Mouse (Mus musculus): ENCODE data around the gene Ktn1. TPM values are rescaled to one million over a fixed set of nuclear protein-coding genes. Genes with fewer than 3 reads are reported as not detected.

Gene Ktn1
- total and polyA plus RNA-seq, 2 experiments from 2014 or later = 55.3 to 79.9 TPM

DNA sequence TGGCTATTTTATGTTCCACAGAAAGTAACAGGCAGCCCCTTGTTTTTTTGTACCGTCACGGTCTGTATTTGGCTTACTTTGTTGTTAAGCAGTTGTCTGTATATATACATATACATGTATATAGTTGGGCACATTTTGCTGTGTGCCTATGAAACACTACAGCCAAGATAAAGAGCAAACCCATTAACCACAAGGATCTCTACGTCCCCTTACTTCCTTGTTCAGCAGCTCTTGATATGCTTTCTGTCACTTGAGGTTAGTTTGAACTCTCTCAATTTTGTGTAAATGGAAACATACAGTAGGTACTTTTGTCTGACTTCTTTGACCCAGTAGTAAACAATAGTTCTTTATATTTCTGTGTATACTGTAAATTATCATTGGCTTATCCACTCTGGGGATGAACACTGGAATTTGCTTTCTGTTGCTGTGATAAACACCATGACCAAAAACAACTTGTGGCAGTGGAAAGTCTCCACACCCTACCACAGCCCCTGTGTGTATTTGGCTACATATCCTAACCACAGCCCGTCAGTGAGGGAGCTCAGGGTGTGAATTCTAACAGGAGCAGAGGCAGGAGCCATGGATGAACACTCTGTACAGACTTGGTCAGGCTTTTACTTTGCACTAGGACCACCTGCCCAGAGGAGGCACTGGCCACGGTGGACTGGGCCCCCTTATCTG is 92.2 kb downstream of the Ktn1 start:
- WGBS = 93% methylated on average over 5 of the region's 5 CpGs
- Histone ChIP-seq H3K27ac (ENCODE audit: low read depth, low read length) (no peak overlapping the region), H3K9ac (no peak overlapping the region), H3K4me1 (ENCODE audit: insufficient read depth) (no peaks in the 10 kb centered on the region), H3K4me3 (ENCODE audit: low read depth, low read length) (no peak overlapping the region), H3K36me3 (ENCODE audit: insufficient read depth) (peaks cover 14% of the 10 kb centered on the region), H3K27me3 (ENCODE audit: insufficient read depth, low read length) (no peaks in the 10 kb centered on the region), H3K4me2 (ENCODE audit: low read depth) (no peak overlapping the region), H3K9me3 (ENCODE audit: low read length) (no peaks in the 10 kb centered on the region)
- no peak for TF ChIP-seq CTCF (IDR thresholded peaks at IDR 0.05; ENCODE audit: low read depth)
- DNase-seq (no peak), ATAC-seq (no peak)

DNA sequence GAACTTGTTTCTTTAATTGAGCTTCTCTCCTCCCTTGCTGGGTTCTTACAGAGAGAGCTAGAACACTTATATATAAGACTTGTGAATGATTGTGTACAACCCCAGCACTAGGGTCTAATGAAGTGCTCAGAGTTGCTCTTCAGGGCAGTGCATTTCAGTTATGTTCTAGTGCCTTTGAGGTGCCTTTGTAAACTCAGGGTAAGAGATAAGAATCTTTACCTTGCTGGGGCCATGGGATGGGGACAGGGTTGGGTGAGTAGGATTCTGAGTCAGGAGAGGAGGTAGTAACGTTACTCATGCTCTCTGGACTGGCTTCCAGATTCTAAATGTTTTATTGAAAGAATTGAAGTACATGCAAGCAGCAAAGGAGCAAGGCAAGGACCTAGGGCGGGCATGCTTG is 92.8 kb downstream of the Ktn1 start:
- Histone ChIP-seq H3K9ac (no peak overlapping the region), H3K27me3 (ENCODE audit: insufficient read depth, low read length) (no peaks in the 10 kb centered on the region), H3K4me2 (ENCODE audit: low read depth) (no peak overlapping the region), H3K4me3 (ENCODE audit: low read depth, low read length) (no peak overlapping the region), H3K36me3 (ENCODE audit: insufficient read depth) (peaks cover 14% of the 10 kb centered on the region), H3K9me3 (ENCODE audit: low read length) (no peaks in the 10 kb centered on the region), H3K27ac (ENCODE audit: low read depth, low read length) (no peak overlapping the region), H3K4me1 (ENCODE audit: insufficient read depth) (no peaks in the 10 kb centered on the region)
- DNase-seq (no peak), ATAC-seq (no peak)
- 93% methylated on average over 2 of the region's 2 CpGs for WGBS
- no peak for TF ChIP-seq CTCF (IDR thresholded peaks at IDR 0.05; ENCODE audit: low read depth)

DNA sequence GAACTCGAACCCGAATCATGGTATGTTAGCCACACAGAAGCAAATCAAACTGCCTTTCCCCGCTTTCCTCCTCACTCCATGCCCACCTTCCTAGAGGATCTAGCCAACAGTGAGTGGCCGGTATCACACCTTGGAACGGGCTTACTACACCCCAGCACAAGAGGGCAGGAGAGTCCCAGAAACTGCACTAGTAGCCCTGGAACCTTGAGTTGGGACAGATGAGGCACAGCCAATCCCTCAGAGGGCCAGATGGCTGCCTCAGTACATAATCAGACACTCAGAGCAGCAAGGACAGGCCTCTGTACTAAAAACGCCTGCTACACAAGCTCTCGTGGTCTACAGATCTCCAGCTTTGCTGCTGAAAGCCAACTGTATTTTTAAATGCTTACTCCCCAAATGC is 94.4 kb downstream of the Ktn1 start:
- 86% methylated on average over 7 of the region's 7 CpGs for WGBS
- Histone ChIP-seq H3K27ac (ENCODE audit: low read depth, low read length) (no peak overlapping the region), H3K4me1 (ENCODE audit: insufficient read depth) (no peaks in the 10 kb centered on the region), H3K36me3 (ENCODE audit: insufficient read depth) (peaks cover 10% of the 10 kb centered on the region; the same call in 1 of the 2 replicates), H3K9me3 (ENCODE audit: low read length) (no peaks in the 10 kb centered on the region), H3K27me3 (ENCODE audit: insufficient read depth, low read length) (no peaks in the 10 kb centered on the region), H3K9ac (no peak overlapping the region), H3K4me2 (ENCODE audit: low read depth) (no peak overlapping the region), H3K4me3 (ENCODE audit: low read depth, low read length) (no peak overlapping the region)
- DNase-seq (no peak), ATAC-seq (0 out of 2 replicates have a peak, but pooled peaks have one; percentile 12)
- peak; percentile 31 for TF ChIP-seq CTCF (IDR thresholded peaks at IDR 0.05; ENCODE audit: low read depth)

DNA sequence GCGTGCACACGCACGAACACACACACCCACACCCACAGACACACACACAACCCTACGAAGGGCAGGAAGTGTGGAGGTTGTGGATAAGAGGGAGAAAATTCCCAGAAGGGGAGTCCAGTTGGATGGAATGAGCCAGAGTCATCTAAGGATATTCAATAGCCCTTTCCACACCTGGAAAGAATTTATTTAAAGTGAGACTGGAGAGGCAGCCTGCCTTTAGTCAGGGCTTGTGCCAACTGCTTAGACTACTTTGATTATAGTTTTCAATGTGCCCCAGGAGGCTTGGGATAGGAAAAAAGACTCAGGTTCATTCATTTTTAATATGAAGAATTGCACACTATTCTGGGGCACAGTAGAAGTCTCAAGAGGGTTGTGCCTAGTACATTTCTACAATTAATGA is 96.8 kb downstream of the Ktn1 start:
- H3K4me1 ChIP-seq (ENCODE audit: insufficient read depth) = no peaks in the 10 kb centered on the region
- WGBS = 86% methylated on average over 4 of the region's 4 CpGs
- H3K9me3 ChIP-seq (ENCODE audit: low read length) = no peaks in the 10 kb centered on the region
- H3K9ac ChIP-seq = no peak overlapping the region
- H3K36me3 ChIP-seq (ENCODE audit: insufficient read depth) = no peaks in the 10 kb centered on the region
- H3K4me2 ChIP-seq (ENCODE audit: low read depth) = no peak overlapping the region
- ATAC-seq = no peak
- no peak for DNase-seq
- no peaks in the 10 kb centered on the region for H3K27me3 ChIP-seq (ENCODE audit: insufficient read depth, low read length)
- TF ChIP-seq CTCF (IDR thresholded peaks at IDR 0.05; ENCODE audit: low read depth) = no peak
- H3K27ac ChIP-seq (ENCODE audit: low read depth, low read length) = no peak overlapping the region
- no peak overlapping the region for H3K4me3 ChIP-seq (ENCODE audit: low read depth, low read length)

DNA sequence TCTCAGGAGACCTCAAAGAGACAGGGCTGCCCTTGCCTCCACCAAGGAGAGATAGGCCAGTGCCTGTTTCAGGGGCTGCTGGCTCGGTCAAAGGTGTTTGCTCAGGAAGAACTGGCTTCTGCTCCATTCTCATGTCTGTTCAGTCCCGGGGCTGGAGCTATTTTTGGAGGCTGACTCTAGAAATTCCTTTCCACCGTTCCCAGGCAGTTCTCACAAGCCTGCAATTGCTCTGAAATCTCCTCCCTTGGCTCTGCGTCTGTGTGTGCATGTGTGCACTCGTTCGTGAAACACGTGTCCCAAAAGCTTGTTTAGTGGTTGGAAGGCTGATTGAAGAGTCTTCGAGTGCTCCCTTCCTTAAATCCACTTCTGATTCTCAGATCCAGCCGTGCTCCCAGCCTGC is 99.3 kb downstream of the Ktn1 start:
- Histone ChIP-seq H3K9me3 (ENCODE audit: low read length) (no peaks in the 10 kb centered on the region), H3K27me3 (ENCODE audit: insufficient read depth, low read length) (no peaks in the 10 kb centered on the region), H3K4me3 (ENCODE audit: low read depth, low read length) (no peak overlapping the region), H3K9ac (no peak overlapping the region), H3K4me2 (ENCODE audit: low read depth) (no peak overlapping the region), H3K4me1 (ENCODE audit: insufficient read depth) (no peaks in the 10 kb centered on the region), H3K27ac (ENCODE audit: low read depth, low read length) (no peak overlapping the region), H3K36me3 (ENCODE audit: insufficient read depth) (no peaks in the 10 kb centered on the region)
- ATAC-seq (peak; percentile 42), DNase-seq (peak; percentile 17)
- 60% methylated on average over 9 of the region's 9 CpGs for WGBS
- no peak for TF ChIP-seq CTCF (IDR thresholded peaks at IDR 0.05; ENCODE audit: low read depth)

DNA sequence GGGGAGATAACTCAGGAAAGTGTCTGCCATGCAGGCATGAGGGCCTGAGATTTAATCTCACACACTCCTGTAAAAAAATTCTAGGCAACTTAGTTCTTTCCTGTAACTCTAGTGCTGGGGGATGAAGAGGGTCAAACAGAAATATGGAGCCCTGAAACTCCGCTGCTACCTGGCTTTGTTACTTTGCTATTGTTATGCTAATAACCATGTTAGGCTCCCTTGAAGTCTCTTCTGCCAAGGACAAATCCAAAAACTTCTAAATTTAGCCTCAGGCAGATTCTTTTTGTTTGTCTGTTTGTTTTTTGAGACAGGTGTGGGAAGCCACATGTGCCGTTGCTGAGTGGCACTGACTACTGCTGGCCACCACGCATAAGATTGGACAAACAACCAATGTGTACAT is 100.5 kb downstream of the Ktn1 start:
- Histone ChIP-seq H3K4me2 (ENCODE audit: low read depth) (no peak overlapping the region), H3K9me3 (ENCODE audit: low read length) (no peaks in the 10 kb centered on the region), H3K9ac (no peak overlapping the region), H3K4me1 (ENCODE audit: insufficient read depth) (no peaks in the 10 kb centered on the region), H3K27ac (ENCODE audit: low read depth, low read length) (no peak overlapping the region), H3K27me3 (ENCODE audit: insufficient read depth, low read length) (no peaks in the 10 kb centered on the region), H3K36me3 (ENCODE audit: insufficient read depth) (no peaks in the 10 kb centered on the region), H3K4me3 (ENCODE audit: low read depth, low read length) (no peak overlapping the region)
- ATAC-seq = no peak
- DNase-seq = no peak
- no peak for TF ChIP-seq CTCF (IDR thresholded peaks at IDR 0.05; ENCODE audit: low read depth)
- WGBS = 72% methylated on average over 3 of the region's 3 CpGs

DNA sequence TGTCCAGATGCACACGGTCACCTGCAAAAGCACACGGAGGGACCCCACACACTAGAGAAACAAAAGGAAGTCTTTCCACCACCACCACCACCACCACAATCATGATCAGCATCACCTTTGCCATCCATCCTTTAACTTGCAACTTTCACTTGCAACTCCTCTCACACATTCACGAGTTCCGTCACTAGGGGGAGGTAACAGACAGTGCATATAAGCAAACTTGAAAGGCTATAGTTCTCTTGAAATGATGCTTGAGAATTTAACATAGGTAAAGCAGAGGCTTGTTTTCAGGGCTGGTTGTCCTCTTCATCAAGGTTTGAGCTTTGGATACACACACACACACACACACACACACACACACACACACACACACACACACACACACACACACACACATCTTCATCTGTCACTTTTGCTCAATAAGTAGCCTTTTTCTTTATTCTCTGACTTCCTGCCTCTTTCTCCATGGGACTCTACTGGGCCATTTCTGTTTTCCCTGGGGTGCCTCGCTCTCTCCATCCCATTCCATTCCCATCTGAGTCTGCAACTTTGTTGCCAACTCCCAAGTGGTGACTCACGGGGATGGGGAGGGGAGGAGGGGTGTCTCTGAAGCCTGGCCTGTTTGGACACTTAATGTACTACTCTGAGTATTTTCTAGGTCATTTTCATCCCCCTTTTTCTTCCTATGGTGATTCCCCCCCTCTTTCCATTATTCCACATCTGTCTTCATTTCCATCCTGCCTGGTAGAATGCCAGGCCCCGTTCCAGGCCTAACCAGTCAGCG is 103.4 kb downstream of the Ktn1 start:
- no peak overlapping the region for H3K27ac ChIP-seq (ENCODE audit: low read depth, low read length)
- H3K27me3 ChIP-seq (ENCODE audit: insufficient read depth, low read length) = no peaks in the 10 kb centered on the region
- 46% methylated on average over 8 of the region's 8 CpGs for WGBS
- peak; percentile 95 for TF ChIP-seq CTCF (IDR thresholded peaks at IDR 0.05; ENCODE audit: low read depth)
- H3K4me1 ChIP-seq (ENCODE audit: insufficient read depth) = no peaks in the 10 kb centered on the region
- DNase-seq = peak; percentile 86
- H3K9me3 ChIP-seq (ENCODE audit: low read length) = no peaks in the 10 kb centered on the region
- H3K4me2 ChIP-seq (ENCODE audit: low read depth) = no peak overlapping the region
- H3K9ac ChIP-seq = no peak overlapping the region
- no peak overlapping the region for H3K4me3 ChIP-seq (ENCODE audit: low read depth, low read length)
- H3K36me3 ChIP-seq (ENCODE audit: insufficient read depth) = no peaks in the 10 kb centered on the region
- peak; percentile 76 for ATAC-seq

All from forebrain, postnatal 0 days (tissue).